Mouse (Mus musculus) midbrain, embryonic 15.5 days (tissue): ENCODE results near the gene Maff. TPM values are rescaled to one million over a fixed set of nuclear protein-coding genes. Genes with fewer than 3 reads are reported as not detected.

Source experiments
- ATAC-seq: fragments of 200-750 bp; cut with Nextera tagmentation; replicated peaks from 2 replicates; pipeline ENCODE4 v1.8.0; 2017; ENCODE audit warnings: moderate TSS enrichment
- H3K27ac ChIP-seq: fragments of 300-500 bp; sonication (generic); 2 replicates; pipeline ENCODE4 v1.5.1; 2015; ENCODE audit warnings: mild to moderate bottlenecking, inconsistent platforms
- H3K27me3 ChIP-seq: fragments of 300-500 bp; sonication (generic); replicated peaks from 2 replicates; pipeline ENCODE4 v1.6.1; 2015; ENCODE audit warnings: inconsistent platforms
- H3K36me3 ChIP-seq: fragments of 300-500 bp; sonication (generic); replicated peaks from 2 replicates; pipeline ENCODE4 v1.6.1; 2015; ENCODE audit warnings: inconsistent platforms
- H3K4me1 ChIP-seq: fragments of 300-500 bp; sonication (generic); 2 replicates; pipeline ENCODE4 v1.6.1; 2015; ENCODE audit warnings: inconsistent platforms
- H3K4me2 ChIP-seq: fragments of 300-500 bp; sonication (generic); 2 replicates; pipeline ENCODE4 v1.6.1; 2015; ENCODE audit warnings: inconsistent platforms, mild to moderate bottlenecking, moderate library complexity
- H3K4me3 ChIP-seq: fragments of 300-500 bp; sonication (generic); 2 replicates; pipeline ENCODE4 v1.5.1; 2015; ENCODE audit warnings: mild to moderate bottlenecking, inconsistent platforms
- H3K9ac ChIP-seq: fragments of 300-500 bp; sonication (generic); 2 replicates; pipeline ENCODE4 v1.6.1; 2015; ENCODE audit warnings: mild to moderate bottlenecking, inconsistent platforms
- H3K9me3 ChIP-seq: fragments of 300-500 bp; sonication (generic); 2 replicates; pipeline ENCODE4 v1.6.1; 2016; ENCODE audit warnings: inconsistent platforms
- WGBS: fragments of 180-500 bp; shearing (Covaris S2); methylation state at CpG from one replicate; pipeline ENCODE4 v1.1.7; 2015; ENCODE audit warnings: mixed read lengths; 5-methylcytosine and 5-hydroxymethylcytosine counted together
- microRNA counts: library from miRNA; unstranded; fragments of <30 nt; microRNA quantifications from one replicate; lab custom pipeline; 2016
- microRNA-seq: library from miRNA; unstranded; fragments of <30 nt; microRNA quantifications from one replicate; pipeline ENCODE4, GENCODE M21; 2016
- polyA plus RNA-seq: library from polyadenylated mRNA; unstranded; fragments of >200 nt; fragmentation: Nextera tagmentation; extraction: Ambion mirVana; gene quantifications from 2 replicates; pipeline ENCODE4 v1.2.1, GENCODE M21; 2015

Gene Maff
- polyA plus RNA-seq, 1 experiment from 2014 or later = 0.80 TPM

DNA sequence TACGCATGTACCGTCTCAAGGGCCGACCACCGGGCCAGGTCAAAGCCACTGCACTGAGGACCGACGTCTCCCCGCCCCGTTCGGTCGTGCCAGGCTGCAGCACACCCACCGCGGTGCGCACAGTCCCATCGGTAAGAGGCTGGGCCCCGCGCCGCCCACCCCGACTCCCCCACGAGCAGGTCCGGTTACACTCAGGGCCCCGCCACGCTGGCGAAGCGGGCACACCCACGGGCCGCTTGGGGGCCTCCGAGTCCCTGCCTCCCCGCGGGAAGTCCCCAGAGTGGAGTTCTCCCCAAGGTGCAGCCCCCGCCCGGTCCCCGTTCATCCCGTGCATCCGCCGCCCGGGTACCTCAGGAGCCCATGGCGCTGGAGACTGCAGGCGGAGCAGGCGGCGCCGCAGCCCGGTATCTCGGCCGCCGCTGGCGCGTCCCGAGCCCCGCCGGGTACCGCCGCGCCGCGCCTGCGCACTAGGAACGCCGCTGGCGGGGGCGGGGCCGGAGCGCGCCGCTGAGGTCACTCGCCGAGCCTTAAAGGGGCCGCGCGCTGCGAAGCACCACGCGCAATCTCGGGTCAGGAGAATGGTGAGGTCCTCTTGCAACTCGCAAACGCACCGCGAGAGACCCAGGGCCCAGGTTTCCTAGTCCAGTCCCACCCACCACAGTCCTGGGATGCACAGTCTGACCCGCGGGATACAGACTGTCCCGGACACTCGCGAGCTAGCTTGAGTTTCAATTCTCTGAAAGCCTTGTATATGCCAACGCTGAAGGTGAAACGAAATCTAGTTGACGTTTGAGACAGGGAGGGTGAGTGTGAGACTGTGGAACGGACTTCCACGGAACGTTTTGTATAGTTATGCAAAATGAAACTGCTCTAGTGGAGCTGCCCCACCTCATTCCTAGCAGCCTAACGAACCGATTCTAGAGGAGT is 56.7 kb downstream of the Maff start, which contains the start of gene Tmem184b:
TSS of gene Tmem184b (minus strand) at position 734 of the 927 bp plus-strand sequence.
- WGBS = under 1% methylated on average over 66 of the region's 90 CpGs
- peak within 1 kb of the TSS; percentile 78 for H3K27ac ChIP-seq
- ATAC-seq = peak; percentile 88
- H3K4me1 ChIP-seq = peaks cover 41% of the 10 kb centered on the region
- H3K27me3 ChIP-seq = no peaks in the 10 kb centered on the region
- H3K4me2 ChIP-seq = peak within 1 kb of the TSS; percentile 89
- H3K36me3 ChIP-seq = no peaks in the 10 kb centered on the region
- no peaks in the 10 kb centered on the region for H3K9me3 ChIP-seq
- peak within 1 kb of the TSS; percentile 85 for H3K9ac ChIP-seq
- peak within 1 kb of the TSS; percentile 87 for H3K4me3 ChIP-seq

- H3K4me2 ChIP-seq = peak overlapping the region; percentile 89
- no peaks in the 10 kb centered on the region for H3K36me3 ChIP-seq
- peak overlapping the region; percentile 85 for H3K9ac ChIP-seq
- WGBS = 22% methylated on average over 9 of the region's 9 CpGs
- no peaks in the 10 kb centered on the region for H3K9me3 ChIP-seq
- H3K27me3 ChIP-seq = no peaks in the 10 kb centered on the region
- no peak for ATAC-seq
- H3K27ac ChIP-seq = peak overlapping the region; percentile 78
- peak overlapping the region; percentile 87 for H3K4me3 ChIP-seq
- peaks cover 41% of the 10 kb centered on the region for H3K4me1 ChIP-seq
Measured at GRCm38 (mm10) chr15:79403763-79404210, 57.4 kb downstream of the Maff start.

GRCm38 (mm10) chr15:79404277-79404676 is 57.9 kb downstream of the Maff start:
- ATAC-seq = no peak
- Histone ChIP-seq H3K4me2 (no peak overlapping the region), H3K9ac (no peak overlapping the region; the same call in 1 of the 2 replicates), H3K36me3 (no peaks in the 10 kb centered on the region), H3K9me3 (no peaks in the 10 kb centered on the region), H3K4me3 (no peak overlapping the region), H3K27ac (no peak overlapping the region), H3K4me1 (peaks cover 38% of the 10 kb centered on the region), H3K27me3 (no peaks in the 10 kb centered on the region)
- 79% methylated on average over 1 of the region's 1 CpGs for WGBS

DNA sequence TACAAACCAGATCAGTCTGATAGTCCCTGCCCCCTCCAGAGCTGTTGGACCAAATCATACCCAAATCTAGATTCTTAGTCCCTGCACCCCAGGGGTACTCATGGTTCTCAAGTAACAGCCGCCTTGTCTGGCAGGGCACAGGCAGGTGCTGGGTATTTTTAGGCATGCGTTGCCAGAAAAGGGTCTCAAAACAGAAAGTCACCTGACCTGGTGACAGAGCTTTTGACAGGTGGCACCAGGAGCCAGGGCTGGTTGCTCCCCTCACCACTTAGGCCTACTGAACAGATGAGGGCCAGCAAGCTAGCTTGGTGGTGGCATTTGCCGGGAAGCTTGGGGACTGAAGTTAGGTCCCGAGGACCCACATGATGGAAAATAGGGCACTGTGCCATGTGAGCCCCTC is 60.1 kb downstream of the Maff start:
- no peak for ATAC-seq
- no peaks in the 10 kb centered on the region for H3K36me3 ChIP-seq
- no peaks in the 10 kb centered on the region for H3K27me3 ChIP-seq
- WGBS = 84% methylated on average over 4 of the region's 4 CpGs
- H3K4me3 ChIP-seq = no peak overlapping the region
- no peaks in the 10 kb centered on the region for H3K9me3 ChIP-seq
- H3K9ac ChIP-seq = no peak overlapping the region
- H3K27ac ChIP-seq = no peak overlapping the region
- peaks cover 16% of the 10 kb centered on the region for H3K4me1 ChIP-seq
- no peak overlapping the region for H3K4me2 ChIP-seq

MicroRNAs within 50 kb of the gene (microRNA counts, 519-probe panel; counts per million panel counts)
- 2,366 counts per million, percentile 40 among the panel's probes with 10 or more counts for microRNA mmu-miR-1943 (lab: Ali Mortazavi, UCI)

Small RNA genes within 50 kb of the gene (microRNA-seq; reads per million reads assigned to microRNA genes)
- 2.6 reads per million, percentile 11 among the genes with 10 or more reads in this experiment for gene Mir1943

Other genes starting within 250 kb of the Maff start
- 13.9 and 15.8 TPM in 2 replicates for gene Micall1, start 237.7 kb upstream of the Maff start, polyA plus RNA-seq
- gene Polr2f, start 205.6 kb upstream of the Maff start, polyA plus RNA-seq = 229 and 243 TPM in 2 replicates
- 15.1 and 19.1 TPM in 2 replicates for gene 1700088E04Rik, start 205.4 kb upstream of the Maff start, polyA plus RNA-seq
- 2.9 TPM in 2 replicates for gene Sox10, start 181.4 kb upstream of the Maff start, polyA plus RNA-seq
- 105 and 108 TPM in 2 replicates for gene Pick1, start 117.4 kb upstream of the Maff start, polyA plus RNA-seq
- gene Gm49486, start 117.2 kb upstream of the Maff start, polyA plus RNA-seq = 0.78 and 1.6 TPM in 2 replicates
- gene Slc16a8, start 91.9 kb upstream of the Maff start, polyA plus RNA-seq = 0.47 and 0.54 TPM in 2 replicates
- gene Baiap2l2, start 61.1 kb upstream of the Maff start, polyA plus RNA-seq = 2.6 and 3.1 TPM in 2 replicates
- 29.2 and 37.1 TPM in 2 replicates for gene Pla2g6, start 18.2 kb upstream of the Maff start, polyA plus RNA-seq
- gene Tmem184b, start 56.9 kb downstream of the Maff start, polyA plus RNA-seq = 47.9 and 54.9 TPM in 2 replicates
- gene Csnk1e, start 108.9 kb downstream of the Maff start, polyA plus RNA-seq = 284 and 297 TPM in 2 replicates
- 0.10 TPM in 1 of 2 replicates, not detected in the other for gene Kcnj4, start 158.6 kb downstream of the Maff start, polyA plus RNA-seq
- gene Kdelr3, start 169.8 kb downstream of the Maff start, polyA plus RNA-seq = 9.0 and 11.0 TPM in 2 replicates
- gene Ddx17, start 200.1 kb downstream of the Maff start, polyA plus RNA-seq = 57.8 and 63.3 TPM in 2 replicates